Mouse (Mus musculus) limb, embryonic 11.5 days (tissue): ENCODE results near the gene Nr2f1. TPM values are rescaled to one million over a fixed set of nuclear protein-coding genes. Genes with fewer than 3 reads are reported as not detected.

ENCODE experiments used
- ATAC-seq: fragments of 200-750 bp; cut with Nextera tagmentation; 2 replicates; pipeline ENCODE4 v1.8.0; 2017; ENCODE audit warnings: low read depth; ENCODE audit not compliant: insufficient number of reproducible peaks, low FRiP score, low TSS enrichment
- DNase-seq: peaks from one replicate; pipeline ENCODE4 v3.0.0-alpha.2; 2015; ENCODE audit warnings: low spot score
- H3K27ac ChIP-seq: fragments of 300-500 bp; sonication (generic); replicated peaks from 2 replicates; pipeline ENCODE4 v1.5.1; 2014; ENCODE audit warnings: low read depth, mild to moderate bottlenecking, low read length
- H3K27me3 ChIP-seq: fragments of 300-500 bp; sonication (generic); 2 replicates; pipeline ENCODE4 v1.6.1; 2014; ENCODE audit warnings: mild to moderate bottlenecking, low read length, mixed read lengths; ENCODE audit not compliant: control insufficient read depth, insufficient read depth
- H3K36me3 ChIP-seq: fragments of 300-500 bp; sonication (generic); 2 replicates; pipeline ENCODE4 v1.6.1; 2014; ENCODE audit warnings: mild to moderate bottlenecking, low read length, moderate library complexity, mixed read lengths; ENCODE audit not compliant: control insufficient read depth, insufficient read depth
- H3K4me1 ChIP-seq: fragments of 300-500 bp; sonication (generic); 2 replicates; pipeline ENCODE4 v1.6.1; 2014; ENCODE audit warnings: low read length, mixed read lengths; ENCODE audit not compliant: control insufficient read depth, insufficient read depth
- H3K4me2 ChIP-seq: fragments of 300-500 bp; sonication (generic); 2 replicates; pipeline ENCODE4 v1.6.1; 2014; ENCODE audit warnings: low read depth, mild to moderate bottlenecking, moderate library complexity; ENCODE audit not compliant: severe bottlenecking
- H3K4me3 ChIP-seq: fragments of 300-500 bp; sonication (generic); 2 replicates; pipeline ENCODE4 v1.5.1; 2014; ENCODE audit warnings: low read depth, low read length
- H3K9ac ChIP-seq: fragments of 300-500 bp; sonication (generic); 2 replicates; pipeline ENCODE4 v1.6.1; 2014; ENCODE audit warnings: mild to moderate bottlenecking, low read length
- H3K9me3 ChIP-seq: fragments of 300-500 bp; sonication (generic); 2 replicates; pipeline ENCODE4 v1.6.1; 2016; ENCODE audit warnings: low read length; ENCODE audit not compliant: control insufficient read depth
- WGBS: fragments of 180-500 bp; shearing (Covaris S2); extraction: QIAGEN DNeasy Blood & Tissue Kit; methylation state at CpG from one replicate; pipeline ENCODE4 v1.1.7; 2014; 5-methylcytosine and 5-hydroxymethylcytosine counted together
- polyA plus RNA-seq: library from polyadenylated mRNA; unstranded; fragments of >200 nt; fragmentation: Nextera tagmentation; extraction: Ambion mirVana; gene quantifications from 2 replicates; pipeline ENCODE4 v1.2.1, GENCODE M21; 2014

Gene Nr2f1
- polyA plus RNA-seq, 1 experiment from 2014 or later, result 12.2 TPM

DNA sequence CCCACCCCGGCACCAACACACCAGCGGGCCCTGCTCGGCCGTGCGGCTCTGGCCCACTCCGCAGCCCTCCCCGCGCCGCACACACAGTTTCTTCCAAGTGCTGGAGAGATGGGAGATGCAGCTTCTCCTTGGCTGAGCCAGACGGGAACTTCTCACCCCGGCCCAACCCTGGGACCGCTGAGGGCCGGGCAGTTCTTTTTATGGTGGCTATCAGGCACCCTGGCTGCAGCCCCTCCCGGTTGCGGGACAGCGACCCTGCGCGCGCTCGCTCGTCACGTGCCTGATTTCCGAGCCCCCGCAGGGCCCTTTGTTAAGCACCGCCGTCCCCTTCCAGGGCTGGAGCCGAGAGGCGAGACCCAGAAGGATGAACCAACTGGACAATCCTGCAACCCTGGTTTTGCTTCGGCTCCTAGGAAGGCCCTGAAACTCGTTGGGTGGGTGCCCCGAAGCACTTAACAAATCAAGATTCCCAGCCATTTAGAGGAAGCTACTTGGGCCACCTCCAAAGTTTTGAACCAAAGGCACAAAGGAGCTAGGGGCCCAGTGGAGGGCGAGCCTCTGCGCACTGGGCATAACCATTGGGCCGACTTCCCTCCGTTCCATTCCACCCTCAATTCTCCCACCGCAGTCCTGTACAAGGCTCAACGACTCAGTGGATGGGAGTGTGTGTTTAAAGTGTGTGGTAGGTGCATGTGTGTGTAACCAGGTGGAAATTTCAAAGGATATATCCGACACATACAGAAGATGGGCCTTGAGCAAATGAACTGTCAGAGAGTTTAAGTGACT is 20.1 kb downstream of the Nr2f1 start:
- Histone ChIP-seq H3K27me3 (peaks cover 73% of the 10 kb centered on the region), H3K9ac (no peak overlapping the region), H3K4me2 (peak overlapping the region; percentile 37; the same call in 1 of the 2 replicates), H3K4me3 (peak overlapping the region; percentile 21), H3K36me3 (no peaks in the 10 kb centered on the region), H3K27ac (no peak overlapping the region), H3K9me3 (no peaks in the 10 kb centered on the region), H3K4me1 (peaks cover 4% of the 10 kb centered on the region; the same call in 1 of the 2 replicates)
- DNase-seq, result no peak
- WGBS, result 1% methylated on average over 38 of the region's 38 CpGs
- peak; percentile 31; the same call in 1 of the 2 replicates for ATAC-seq

DNA sequence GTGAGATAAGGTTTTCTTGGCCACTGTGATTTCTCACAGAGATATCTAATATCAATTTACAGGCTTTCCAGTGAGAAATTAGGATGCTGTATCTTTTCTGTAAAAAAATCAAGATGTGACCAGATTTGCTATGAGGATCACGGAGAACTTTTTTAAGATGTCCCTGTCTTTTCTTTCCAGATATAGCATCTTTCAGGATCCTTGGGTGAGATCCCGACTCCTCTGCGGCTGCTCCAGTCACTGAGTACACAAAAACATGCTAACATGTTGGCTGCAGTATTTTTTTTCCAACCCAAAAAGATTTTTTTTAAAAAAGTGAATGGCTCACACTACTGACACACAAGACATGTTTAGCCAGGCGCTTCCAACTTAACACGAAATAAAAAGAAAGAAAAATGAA is 20.8 kb downstream of the Nr2f1 start:
- DNase-seq, result no peak
- no peak overlapping the region for H3K4me3 ChIP-seq
- no peak overlapping the region for H3K27ac ChIP-seq
- H3K4me1 ChIP-seq, result peaks cover 4% of the 10 kb centered on the region; the same call in 1 of the 2 replicates
- no peak overlapping the region for H3K9ac ChIP-seq
- H3K27me3 ChIP-seq, result peaks cover 70% of the 10 kb centered on the region
- 10% methylated on average over 5 of the region's 5 CpGs for WGBS
- no peaks in the 10 kb centered on the region for H3K36me3 ChIP-seq
- no peaks in the 10 kb centered on the region for H3K9me3 ChIP-seq
- no peak overlapping the region for H3K4me2 ChIP-seq
- ATAC-seq, result no peak

DNA sequence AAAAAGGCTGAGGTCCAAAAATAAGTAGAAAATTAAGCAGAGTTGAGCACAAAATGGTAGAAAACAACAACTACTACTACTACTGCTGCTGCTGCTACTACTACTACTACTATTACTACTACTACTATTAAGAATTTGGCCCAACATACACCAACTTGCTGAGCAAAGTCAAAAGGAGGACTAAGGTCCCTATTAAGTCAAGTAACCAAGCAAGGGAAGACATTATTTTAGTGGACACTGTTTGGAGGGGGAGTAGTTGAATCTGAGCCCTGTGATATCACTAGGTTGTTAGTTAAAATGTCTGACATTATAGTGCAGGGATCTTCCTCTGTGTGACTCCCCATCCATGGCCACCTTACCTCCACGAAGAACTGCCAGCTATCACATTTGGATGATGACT is 21.5 kb downstream of the Nr2f1 start:
- Histone ChIP-seq H3K4me2 (no peak overlapping the region), H3K27ac (no peak overlapping the region), H3K36me3 (no peaks in the 10 kb centered on the region), H3K9ac (no peak overlapping the region), H3K4me1 (peaks cover 4% of the 10 kb centered on the region; the same call in 1 of the 2 replicates), H3K27me3 (peaks cover 68% of the 10 kb centered on the region), H3K4me3 (no peak overlapping the region), H3K9me3 (no peaks in the 10 kb centered on the region)
- 0% methylated on average over 1 of the region's 1 CpGs for WGBS
- ATAC-seq (no peak), DNase-seq (no peak)

DNA sequence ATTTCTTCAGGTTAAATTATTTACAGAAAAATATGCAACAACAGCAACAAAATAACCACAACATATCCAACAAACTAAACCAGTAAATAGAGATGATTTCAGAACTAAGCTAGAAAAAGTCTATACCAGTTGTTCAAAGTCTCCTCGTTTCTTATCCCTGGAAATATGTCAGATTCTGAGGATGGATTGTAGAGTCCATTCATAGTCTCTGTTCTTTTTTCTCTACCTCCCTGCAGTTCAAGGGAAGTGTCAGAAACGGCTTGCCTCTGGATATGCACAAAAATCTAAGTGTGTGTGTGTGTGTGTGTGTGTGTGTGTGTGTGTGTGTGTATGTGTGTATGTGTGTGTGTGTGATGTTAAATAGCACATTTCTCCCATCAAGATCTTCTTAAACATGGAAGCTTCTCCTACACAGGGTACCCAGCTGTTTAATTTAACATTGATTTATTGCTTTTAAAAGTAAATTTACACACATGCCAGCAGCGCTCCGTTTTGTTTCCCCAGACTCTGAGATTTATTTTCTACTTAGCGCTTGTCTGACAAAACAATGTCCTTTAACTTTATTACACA is 22.1 kb downstream of the Nr2f1 start:
- DNase-seq, result no peak
- Histone ChIP-seq H3K27ac (no peak overlapping the region), H3K27me3 (peaks cover 68% of the 10 kb centered on the region), H3K9ac (no peak overlapping the region), H3K4me1 (peaks cover 4% of the 10 kb centered on the region; the same call in 1 of the 2 replicates), H3K4me3 (no peak overlapping the region), H3K36me3 (no peaks in the 10 kb centered on the region), H3K4me2 (no peak overlapping the region), H3K9me3 (no peaks in the 10 kb centered on the region)
- 1% methylated on average over 5 of the region's 5 CpGs for WGBS
- no peak for ATAC-seq

DNA sequence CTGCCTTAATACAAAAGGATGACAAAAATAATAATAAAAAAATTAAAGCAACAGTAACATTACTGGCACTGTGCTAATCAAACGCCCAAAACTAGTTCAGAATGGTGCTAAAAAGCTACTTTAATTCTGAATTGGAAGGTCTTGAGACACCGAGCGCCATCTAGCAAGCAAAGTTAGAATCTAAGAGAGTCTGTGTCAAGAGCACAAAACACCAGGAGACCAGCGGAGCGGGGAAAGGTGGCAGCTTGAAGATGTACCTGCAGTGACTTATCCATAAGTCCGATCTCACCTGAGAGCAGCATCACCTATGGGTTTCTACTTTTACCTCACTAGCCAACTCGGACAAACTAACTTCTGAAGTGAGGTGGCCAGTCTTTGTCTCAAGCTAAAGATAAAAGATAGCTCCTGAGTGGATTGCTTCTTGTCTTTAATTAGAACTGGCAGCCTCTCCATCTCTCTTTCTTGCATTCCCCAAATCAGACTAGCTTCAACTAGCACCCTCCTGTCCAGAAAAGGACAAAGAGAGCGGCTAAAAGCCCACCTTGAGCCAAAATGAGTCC is 23.7 kb downstream of the Nr2f1 start:
- ATAC-seq (no peak), DNase-seq (no peak)
- Histone ChIP-seq H3K4me2 (no peak overlapping the region), H3K36me3 (no peaks in the 10 kb centered on the region), H3K27ac (no peak overlapping the region), H3K4me3 (no peak overlapping the region), H3K27me3 (peaks cover 68% of the 10 kb centered on the region), H3K9me3 (no peaks in the 10 kb centered on the region), H3K4me1 (no peaks in the 10 kb centered on the region), H3K9ac (no peak overlapping the region)
- WGBS, result under 1% methylated on average over 8 of the region's 8 CpGs

DNA sequence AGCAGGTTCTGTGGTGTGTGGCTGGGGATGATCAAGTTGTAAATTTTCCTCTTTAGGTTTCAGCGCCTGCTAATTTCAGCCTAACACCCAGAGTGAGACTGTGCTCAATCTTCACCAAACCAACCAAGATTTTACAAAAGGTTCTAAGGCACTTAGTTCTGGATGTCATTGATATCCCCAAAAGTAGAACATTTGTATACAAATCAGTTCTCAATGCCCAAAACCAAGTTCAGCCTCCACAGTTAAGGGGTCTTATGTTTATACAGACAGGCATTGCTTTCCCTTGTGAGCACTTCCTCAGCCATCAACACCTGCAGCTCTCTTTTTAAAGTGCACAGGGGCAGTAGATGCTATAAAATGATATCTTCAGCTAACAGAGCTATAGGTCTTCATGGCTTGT is 24.7 kb downstream of the Nr2f1 start:
- Histone ChIP-seq H3K4me1 (no peaks in the 10 kb centered on the region), H3K27ac (no peak overlapping the region), H3K36me3 (no peaks in the 10 kb centered on the region), H3K4me2 (no peak overlapping the region), H3K4me3 (no peak overlapping the region), H3K27me3 (peaks cover 68% of the 10 kb centered on the region), H3K9ac (no peak overlapping the region), H3K9me3 (no peaks in the 10 kb centered on the region)
- ATAC-seq, result no peak
- WGBS, result 0% methylated on average over 1 of the region's 1 CpGs
- no peak for DNase-seq

DNA sequence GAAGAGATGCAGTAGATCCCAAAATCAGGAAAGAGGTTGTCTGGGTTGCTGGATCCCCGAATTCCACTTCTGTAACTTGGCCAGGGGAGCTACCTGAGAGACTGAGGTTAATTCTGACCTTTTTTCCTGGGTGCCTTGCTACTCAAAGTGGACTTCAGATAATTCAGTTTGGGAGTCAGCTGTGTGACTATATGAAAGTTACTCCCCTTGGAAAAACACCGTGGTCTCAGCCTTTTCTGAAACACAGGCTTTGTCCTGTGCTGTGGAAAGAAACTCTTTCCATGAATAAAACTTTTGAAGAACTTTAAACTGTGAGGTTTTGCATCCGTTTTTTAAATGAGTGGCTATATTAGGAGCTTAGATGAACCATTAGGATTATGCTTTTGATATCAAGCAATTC is 25.4 kb downstream of the Nr2f1 start:
- peaks cover 67% of the 10 kb centered on the region for H3K27me3 ChIP-seq
- no peak overlapping the region for H3K9ac ChIP-seq
- no peak overlapping the region for H3K27ac ChIP-seq

DNA sequence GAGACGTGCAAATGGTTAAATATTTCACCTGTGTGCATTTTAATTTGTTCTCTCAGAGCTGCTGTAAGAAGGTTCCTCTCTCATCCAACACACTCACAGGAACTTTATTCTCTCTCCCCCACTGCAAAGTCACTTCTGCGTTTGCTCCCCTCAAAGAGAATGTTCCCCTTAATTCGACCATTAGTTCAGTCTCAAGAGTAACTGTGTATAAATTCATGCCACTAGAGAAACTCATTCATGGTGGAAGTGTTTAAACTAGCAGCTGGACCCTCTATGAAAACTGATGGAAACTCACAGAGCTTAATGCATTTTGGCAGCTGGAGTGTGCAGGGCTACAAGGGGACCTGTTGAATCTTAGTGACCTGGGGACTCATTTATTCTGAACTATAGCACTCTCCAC is 26.7 kb downstream of the Nr2f1 start:
- H3K27me3 ChIP-seq, result peaks cover 59% of the 10 kb centered on the region
- no peak overlapping the region for H3K27ac ChIP-seq

More for the DNA sequence above, 25.4 kb downstream of the Nr2f1 start:
- Histone ChIP-seq H3K4me3 (no peak overlapping the region), H3K4me1 (no peaks in the 10 kb centered on the region), H3K4me2 (no peak overlapping the region), H3K9me3 (no peaks in the 10 kb centered on the region), H3K36me3 (no peaks in the 10 kb centered on the region)
- ATAC-seq (no peak), DNase-seq (no peak)
- WGBS, result 5% methylated on average over 3 of the region's 3 CpGs

More for the DNA sequence above, 26.7 kb downstream of the Nr2f1 start:
- no peak for DNase-seq
- Histone ChIP-seq H3K4me2 (no peak overlapping the region), H3K36me3 (no peaks in the 10 kb centered on the region), H3K4me1 (no peaks in the 10 kb centered on the region), H3K4me3 (no peak overlapping the region), H3K9ac (no peak overlapping the region), H3K9me3 (no peaks in the 10 kb centered on the region)
- no peak for ATAC-seq
- WGBS, result under 1% methylated on average over 3 of the region's 3 CpGs
